Mouse (Mus musculus): ENCODE measurements around the gene Zfp385b. TPM values are rescaled to one million over a fixed set of nuclear protein-coding genes. Genes with fewer than 3 reads are reported as not detected.

The Zfp385b gene
- polyA plus RNA-seq, 1 experiment from 2014 or later = 2.8 TPM

GRCm38 (mm10) chr2:77726798-77727197 is 92.6 kb downstream of the Zfp385b start:
- ATAC-seq (ENCODE audit: low FRiP score, low read depth) = no peak
- no peaks in the 10 kb centered on the region for H3K9me3 ChIP-seq
- no peak overlapping the region for H3K4me2 ChIP-seq (replicated peaks)
- no peaks in the 10 kb centered on the region for H3K4me1 ChIP-seq
- no peak overlapping the region for H3K27ac ChIP-seq (replicated peaks)
- 90% methylated on average over 7 of the region's 7 CpGs for WGBS
- no peaks in the 10 kb centered on the region for H3K36me3 ChIP-seq
- no peak overlapping the region for H3K9ac ChIP-seq (replicated peaks)
- no peaks in the 10 kb centered on the region for H3K27me3 ChIP-seq
- H3K4me3 ChIP-seq = no peak overlapping the region

- no peak overlapping the region for H3K9ac ChIP-seq (replicated peaks)
- ATAC-seq (ENCODE audit: low FRiP score, low read depth) = no peak
- H3K4me1 ChIP-seq = no peaks in the 10 kb centered on the region
- no peaks in the 10 kb centered on the region for H3K9me3 ChIP-seq
- H3K36me3 ChIP-seq = no peaks in the 10 kb centered on the region
- H3K4me2 ChIP-seq (replicated peaks) = no peak overlapping the region
- no peak overlapping the region for H3K4me3 ChIP-seq
- 87% methylated on average over 4 of the region's 4 CpGs for WGBS
- H3K27me3 ChIP-seq = no peaks in the 10 kb centered on the region
- H3K27ac ChIP-seq (replicated peaks) = no peak overlapping the region
Observed at GRCm38 (mm10) chr2:77720806-77721205, 98.6 kb downstream of the Zfp385b start.

- Histone ChIP-seq H3K9ac (replicated peaks) (no peak overlapping the region), H3K27ac (replicated peaks) (no peak overlapping the region), H3K4me3 (no peak overlapping the region), H3K4me2 (replicated peaks) (no peak overlapping the region), H3K27me3 (no peaks in the 10 kb centered on the region), H3K9me3 (no peaks in the 10 kb centered on the region), H3K36me3 (no peaks in the 10 kb centered on the region), H3K4me1 (no peaks in the 10 kb centered on the region)
- ATAC-seq (ENCODE audit: low FRiP score, low read depth) = no peak
- 90% methylated on average over 3 of the region's 3 CpGs for WGBS
Observed at GRCm38 (mm10) chr2:77716367-77716766, 103.1 kb downstream of the Zfp385b start.

- Histone ChIP-seq H3K9ac (replicated peaks) (no peak overlapping the region), H3K27me3 (no peaks in the 10 kb centered on the region), H3K4me1 (no peaks in the 10 kb centered on the region), H3K4me2 (replicated peaks) (no peak overlapping the region), H3K27ac (replicated peaks) (no peak overlapping the region), H3K4me3 (no peak overlapping the region), H3K9me3 (no peaks in the 10 kb centered on the region), H3K36me3 (no peaks in the 10 kb centered on the region)
- 78% methylated on average over 5 of the region's 5 CpGs for WGBS
- no peak for ATAC-seq (ENCODE audit: low FRiP score, low read depth)
Observed at GRCm38 (mm10) chr2:77713886-77714285, 105.6 kb downstream of the Zfp385b start.

GRCm38 (mm10) chr2:77711751-77712150 is 107.7 kb downstream of the Zfp385b start:
- Histone ChIP-seq H3K4me2 (replicated peaks) (no peak overlapping the region), H3K4me3 (no peak overlapping the region), H3K36me3 (no peaks in the 10 kb centered on the region), H3K9me3 (no peaks in the 10 kb centered on the region), H3K27me3 (no peaks in the 10 kb centered on the region), H3K9ac (replicated peaks) (no peak overlapping the region), H3K4me1 (no peaks in the 10 kb centered on the region), H3K27ac (replicated peaks) (no peak overlapping the region)
- no peak for ATAC-seq (ENCODE audit: low FRiP score, low read depth)
- WGBS = 78% methylated on average over 1 of the region's 1 CpGs

- Histone ChIP-seq H3K27ac (replicated peaks) (no peak overlapping the region), H3K4me2 (replicated peaks) (peak overlapping the region; percentile 29)
- ATAC-seq (ENCODE audit: low FRiP score, low read depth) = 0 out of 2 replicates have a peak, but pooled peaks have one; percentile 45
Observed at GRCm38 (mm10) chr2:77709206-77709794, 110.1 kb downstream of the Zfp385b start.

GRCm38 (mm10) chr2:77707138-77707537 is 112.3 kb downstream of the Zfp385b start:
- H3K27ac ChIP-seq (replicated peaks) = no peak overlapping the region
- no peak overlapping the region for H3K9ac ChIP-seq (replicated peaks)
- H3K27me3 ChIP-seq = no peaks in the 10 kb centered on the region
- H3K36me3 ChIP-seq = no peaks in the 10 kb centered on the region
- ATAC-seq (ENCODE audit: low FRiP score, low read depth) = no peak
- H3K4me2 ChIP-seq (replicated peaks) = no peak overlapping the region
- H3K9me3 ChIP-seq = no peaks in the 10 kb centered on the region
- WGBS = 49% methylated on average over 9 of the region's 9 CpGs
- no peak overlapping the region for H3K4me3 ChIP-seq
- H3K4me1 ChIP-seq = peaks cover 7% of the 10 kb centered on the region; the same call in 1 of the 2 replicates

More at GRCm38 (mm10) chr2:77709206-77709794, 110.1 kb downstream of the Zfp385b start:
- Histone ChIP-seq H3K27me3 (no peaks in the 10 kb centered on the region), H3K4me1 (no peaks in the 10 kb centered on the region), H3K4me3 (no peak overlapping the region), H3K9ac (replicated peaks) (no peak overlapping the region), H3K36me3 (no peaks in the 10 kb centered on the region), H3K9me3 (no peaks in the 10 kb centered on the region)
- 26% methylated on average over 7 of the region's 7 CpGs for WGBS

- Histone ChIP-seq H3K4me3 (no peak overlapping the region), H3K9ac (replicated peaks) (no peak overlapping the region), H3K4me2 (replicated peaks) (no peak overlapping the region), H3K27me3 (no peaks in the 10 kb centered on the region), H3K9me3 (no peaks in the 10 kb centered on the region), H3K27ac (replicated peaks) (no peak overlapping the region), H3K36me3 (no peaks in the 10 kb centered on the region), H3K4me1 (peaks cover 7% of the 10 kb centered on the region; the same call in 1 of the 2 replicates)
- WGBS = 91% methylated on average over 2 of the region's 2 CpGs
- no peak for ATAC-seq (ENCODE audit: low FRiP score, low read depth)
Observed at GRCm38 (mm10) chr2:77705476-77705875, 114.0 kb downstream of the Zfp385b start.

GRCm38 (mm10) chr2:77703080-77703479 is 116.4 kb downstream of the Zfp385b start:
- peak; percentile 69; the same call in 1 of the 2 replicates for ATAC-seq (ENCODE audit: low FRiP score, low read depth)
- Histone ChIP-seq H3K36me3 (no peaks in the 10 kb centered on the region), H3K27ac (replicated peaks) (peak overlapping the region; percentile 26), H3K4me1 (peaks cover 7% of the 10 kb centered on the region; the same call in 1 of the 2 replicates), H3K9me3 (no peaks in the 10 kb centered on the region), H3K4me2 (replicated peaks) (peak overlapping the region; percentile 49), H3K9ac (replicated peaks) (no peak overlapping the region), H3K4me3 (peak overlapping the region; percentile 25; the same call in 1 of the 2 replicates), H3K27me3 (no peaks in the 10 kb centered on the region)
- WGBS = 33% methylated on average over 19 of the region's 19 CpGs

GRCm38 (mm10) chr2:77691174-77691573 is 128.3 kb downstream of the Zfp385b start:
- Histone ChIP-seq H3K27me3 (no peaks in the 10 kb centered on the region), H3K27ac (replicated peaks) (no peak overlapping the region), H3K36me3 (no peaks in the 10 kb centered on the region), H3K4me3 (no peak overlapping the region), H3K9me3 (no peaks in the 10 kb centered on the region), H3K4me2 (replicated peaks) (no peak overlapping the region), H3K9ac (replicated peaks) (no peak overlapping the region), H3K4me1 (no peaks in the 10 kb centered on the region)
- no peak for ATAC-seq (ENCODE audit: low FRiP score, low read depth)
- WGBS = 74% methylated on average over 8 of the region's 8 CpGs

- H3K36me3 ChIP-seq = no peaks in the 10 kb centered on the region
- 68% methylated on average over 8 of the region's 8 CpGs for whole genome bisulfite sequencing
- no peaks in the 10 kb centered on the region for H3K4me1 ChIP-seq
- no peaks in the 10 kb centered on the region for H3K27me3 ChIP-seq
- no peak overlapping the region for H3K9ac ChIP-seq (replicated peaks)
- no peak for ATAC-seq (ENCODE audit: low FRiP score, low read depth)
- no peak overlapping the region for H3K4me2 ChIP-seq (replicated peaks)
- H3K9me3 ChIP-seq = no peaks in the 10 kb centered on the region
- no peak overlapping the region for H3K27ac ChIP-seq (replicated peaks)
- no peak overlapping the region for H3K4me3 ChIP-seq
Observed at GRCm38 (mm10) chr2:77690316-77690715, 129.1 kb downstream of the Zfp385b start.

GRCm38 (mm10) chr2:77688651-77689050 is 130.8 kb downstream of the Zfp385b start:
- H3K27me3 ChIP-seq = no peaks in the 10 kb centered on the region
- no peak for ATAC-seq (ENCODE audit: low FRiP score, low read depth)
- no peaks in the 10 kb centered on the region for H3K4me1 ChIP-seq
- no peak overlapping the region for H3K4me3 ChIP-seq
- no peak overlapping the region for H3K27ac ChIP-seq (replicated peaks)
- no peaks in the 10 kb centered on the region for H3K36me3 ChIP-seq
- H3K9ac ChIP-seq (replicated peaks) = no peak overlapping the region
- H3K4me2 ChIP-seq (replicated peaks) = no peak overlapping the region
- H3K9me3 ChIP-seq = no peaks in the 10 kb centered on the region
- 84% methylated on average over 4 of the region's 4 CpGs for WGBS

- Histone ChIP-seq H3K9me3 (no peaks in the 10 kb centered on the region), H3K9ac (replicated peaks) (no peak overlapping the region), H3K4me3 (no peak overlapping the region), H3K27ac (replicated peaks) (no peak overlapping the region), H3K27me3 (no peaks in the 10 kb centered on the region), H3K4me1 (no peaks in the 10 kb centered on the region), H3K36me3 (no peaks in the 10 kb centered on the region), H3K4me2 (replicated peaks) (no peak overlapping the region)
- WGBS = 80% methylated on average over 3 of the region's 3 CpGs
- no peak for ATAC-seq (ENCODE audit: low FRiP score, low read depth)
Observed at GRCm38 (mm10) chr2:77684088-77684487, 135.4 kb downstream of the Zfp385b start.

Data from midbrain, embryonic 12.5 days (tissue).